Mouse (Mus musculus): ENCODE measurements around the gene Crebbp. TPM values are rescaled to one million over a fixed set of nuclear protein-coding genes. Genes with fewer than 3 reads are reported as not detected.
"Not testable (repeated sequence)": the region's sequence is repeated elsewhere in the genome, so short reads cannot be mapped to it uniquely, and the experiment has no call there.

The Crebbp gene
- total RNA-seq (2021), result 10 to 100 TPM; 33.0 to 33.1 TPM
- long read RNA-seq, experiment 1, partial matches to known transcripts, result 4 of 7 reads
- long read RNA-seq, experiment 1, other reads (novel, unspliced or antisense), result 3 of 7 reads
- long read RNA-seq, experiment 2, partial matches to known transcripts, result 0 of 3 reads
- long read RNA-seq, experiment 2, other reads (novel, unspliced or antisense), result 3 of 3 reads

- intact Hi-C loops (cut with DNase I; ENCODE audit: low total_unique reads), result loop anchor here (5.0 to 10.0 kb wide), 2 partner anchors 97 to 139 kb away; partner anchors contain the start of gene Trap1
- DNase-seq, result peak; percentile 92
These were observed at the start of gene Crebbp for GRCm38 (mm10) chr16:4213799-4214551. Gene Crebbp (minus strand): TSS chr16:4213997.

DNA sequence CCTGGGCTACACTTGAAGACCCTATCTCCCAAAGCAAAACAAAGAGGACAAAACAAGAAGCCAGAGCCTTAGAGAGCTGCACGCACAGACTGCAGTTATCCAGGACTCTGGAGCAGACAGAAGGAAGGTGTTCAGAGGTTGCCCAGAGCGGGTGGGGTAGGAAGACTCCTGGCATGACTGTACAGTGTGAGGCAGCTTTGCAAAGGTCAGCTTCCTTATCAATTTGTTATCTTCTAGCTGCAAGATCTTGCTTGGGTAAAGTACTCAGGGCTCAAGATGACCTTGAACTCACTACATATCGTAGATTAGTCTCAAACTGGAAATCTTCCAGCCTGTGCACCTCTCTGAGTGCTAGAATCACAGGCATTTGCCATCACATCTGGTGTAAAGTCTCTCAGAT, 49.7 kb upstream of the Crebbp start:
- intact Hi-C loops (cut with DNase I; ENCODE audit: low total_unique reads), result no loop called here
- DNase-seq, result no peak

DNA sequence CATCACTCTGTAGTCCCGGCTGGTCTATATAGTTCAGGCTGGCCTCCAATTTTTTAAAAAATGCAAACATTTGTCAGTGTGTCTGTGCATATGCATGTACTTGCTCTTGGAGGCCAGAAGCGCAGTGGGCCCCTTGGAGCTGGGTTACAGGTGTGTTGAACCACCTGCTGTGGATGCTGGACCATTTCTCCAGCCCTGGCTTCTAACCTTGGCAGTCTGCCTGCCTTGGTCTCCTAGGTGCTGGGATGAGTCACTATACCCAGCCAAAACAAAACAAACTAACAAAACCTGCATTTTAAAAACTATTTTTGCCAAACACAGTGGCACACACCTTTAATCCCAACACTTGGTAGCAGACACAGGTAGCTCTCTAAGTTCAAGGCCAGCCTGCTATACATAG, 43.7 kb upstream of the Crebbp start:
- no peak for DNase-seq
- intact Hi-C loops (cut with DNase I; ENCODE audit: low total_unique reads), result no loop called here

DNA sequence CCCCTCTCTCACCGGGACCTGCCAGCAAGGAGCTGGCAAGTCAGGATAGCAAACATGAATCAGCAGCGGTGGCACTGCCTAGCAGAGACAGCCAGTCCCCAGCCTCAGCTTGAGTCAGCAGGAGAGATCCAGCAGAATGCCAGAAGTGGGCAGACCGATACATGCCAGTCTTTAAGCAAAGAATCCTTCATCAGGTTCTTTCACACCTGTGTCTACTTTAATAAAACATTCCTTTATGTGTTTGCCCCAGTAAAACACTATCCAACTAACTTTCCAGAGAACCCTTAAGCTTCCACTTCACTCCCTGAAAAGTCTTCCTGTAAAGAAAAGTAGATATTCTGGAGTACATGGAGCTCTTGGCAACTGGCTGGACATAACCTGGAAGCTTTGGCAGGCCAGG, 35.0 kb upstream of the Crebbp start:
- no peak for DNase-seq
- intact Hi-C loops (cut with DNase I; ENCODE audit: low total_unique reads), result no loop called here

GRCm38 (mm10) chr16:4245241-4245640, 31.4 kb upstream of the Crebbp start:
- DNase-seq; intact Hi-C loops (cut with DNase I; ENCODE audit: low total_unique reads): not testable (repeated sequence)

DNA sequence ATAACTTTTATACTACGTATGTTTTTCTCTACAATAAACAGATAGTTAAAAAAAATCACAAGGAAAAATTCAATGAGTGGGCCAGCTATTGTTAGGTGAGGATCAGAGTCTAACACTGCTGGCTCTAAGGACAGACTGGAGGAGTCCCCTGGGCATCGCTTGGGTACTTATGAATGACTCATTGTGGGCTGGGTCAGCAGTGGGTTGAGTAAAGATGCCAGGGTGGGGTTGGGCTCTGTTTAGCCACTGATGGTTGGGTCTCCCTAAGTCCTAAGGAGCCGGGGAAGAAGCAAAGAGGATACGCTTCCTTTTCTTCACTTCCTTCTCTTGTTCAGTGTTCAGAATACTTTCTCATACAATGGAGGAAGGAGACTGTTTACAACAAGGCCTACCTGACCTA, 22.3 kb upstream of the Crebbp start:
- intact Hi-C loops (cut with DNase I; ENCODE audit: low total_unique reads), result no loop called here
- DNase-seq, result no peak

DNA sequence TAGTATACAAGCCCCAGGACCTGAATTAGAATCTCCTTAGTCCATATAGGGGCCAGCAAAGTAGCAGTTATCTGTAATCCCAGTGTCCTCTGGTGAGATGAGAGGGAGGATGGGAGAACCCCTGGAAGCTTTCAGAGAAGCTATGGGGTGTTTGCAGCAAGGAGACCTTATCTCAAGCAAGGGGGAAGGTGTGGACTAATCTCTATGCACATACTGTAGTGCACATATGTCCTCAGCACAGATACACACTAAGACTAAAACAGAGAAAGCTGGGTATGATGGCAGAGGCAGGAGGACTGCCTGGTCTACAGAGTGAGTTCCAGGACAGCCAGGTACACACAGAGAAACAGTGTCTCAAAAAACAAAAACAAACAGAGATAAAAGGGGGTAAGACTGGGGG, 21.8 kb upstream of the Crebbp start:
- intact Hi-C loops (cut with DNase I; ENCODE audit: low total_unique reads), result no loop called here
- no peak for DNase-seq

DNA sequence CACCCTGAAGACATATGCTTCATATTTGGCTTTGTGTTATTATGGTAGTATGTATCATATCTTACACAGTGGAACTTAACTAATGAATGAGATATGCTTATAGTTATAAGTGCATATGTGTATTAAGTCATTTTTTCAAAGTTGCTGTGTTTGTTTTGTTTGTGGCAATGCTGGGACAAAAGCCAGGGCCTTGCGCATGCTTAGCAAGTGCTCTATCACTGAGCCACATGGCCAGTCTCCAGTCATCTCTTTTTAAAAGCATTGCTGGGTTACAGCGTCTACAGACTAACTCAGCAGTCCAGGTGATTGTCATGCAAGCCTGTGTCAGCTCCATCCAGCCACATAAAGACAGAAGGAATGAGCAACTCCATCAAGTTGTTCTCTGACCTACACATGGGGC, 12.0 kb upstream of the Crebbp start:
- DNase-seq, result no peak
- intact Hi-C loops (cut with DNase I; ENCODE audit: low total_unique reads), result no loop called here

- intact Hi-C loops (cut with DNase I; ENCODE audit: low total_unique reads), result loop anchor here (5.0 to 10.0 kb wide), 2 partner anchors 97 to 140 kb away; partner anchors contain the start of gene Trap1
- DNase-seq, result no peak
These were observed 939 bp upstream of the Crebbp start for GRCm38 (mm10) chr16:4214631-4215240.

DNA sequence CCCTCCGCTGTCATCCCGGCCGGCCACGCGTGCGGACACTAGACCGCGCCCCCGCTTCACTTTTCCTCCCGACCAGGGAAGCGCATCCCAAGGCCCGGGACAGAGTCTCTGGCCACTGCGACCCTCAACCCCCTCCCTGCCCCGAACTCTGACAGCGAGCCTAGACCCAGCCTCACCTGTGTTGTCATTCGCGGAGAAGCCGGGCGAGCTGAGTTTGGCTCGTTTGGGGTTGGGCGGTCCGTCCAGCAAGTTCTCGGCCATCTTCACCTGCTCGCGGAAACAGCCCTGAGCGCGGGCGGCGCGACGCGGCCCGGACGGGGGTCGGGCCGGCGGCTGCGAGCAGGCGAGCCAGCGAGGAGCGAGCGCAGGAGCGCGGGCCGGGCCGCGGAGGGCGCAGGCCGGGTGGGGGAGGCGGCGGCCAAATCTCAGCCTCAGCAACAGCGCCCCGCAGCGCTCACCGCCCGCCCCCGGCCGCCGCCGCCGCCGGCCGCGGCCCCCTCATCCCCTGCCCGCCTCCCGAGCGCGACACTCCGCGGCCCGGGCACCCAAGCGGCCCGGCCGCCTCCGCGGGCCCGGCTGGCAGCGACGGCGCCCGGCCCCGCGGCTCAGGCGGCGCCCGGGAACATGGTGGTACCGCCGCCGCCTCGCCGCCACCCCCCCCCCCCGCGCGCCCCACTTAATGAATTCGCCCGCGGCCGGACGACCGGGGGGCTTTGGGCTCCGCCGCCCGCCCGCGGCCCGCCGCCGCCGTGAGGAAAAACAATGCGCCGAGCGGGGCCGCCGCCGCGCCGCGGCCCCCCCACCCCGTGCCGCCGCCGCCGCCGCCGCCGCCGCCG, 616 bp downstream of the Crebbp start:
- intact Hi-C loops (cut with DNase I; ENCODE audit: low total_unique reads), result loop anchor here (5.0 to 10.0 kb wide), 2 partner anchors 96 to 138 kb away; partner anchors contain the start of gene Trap1

DNA sequence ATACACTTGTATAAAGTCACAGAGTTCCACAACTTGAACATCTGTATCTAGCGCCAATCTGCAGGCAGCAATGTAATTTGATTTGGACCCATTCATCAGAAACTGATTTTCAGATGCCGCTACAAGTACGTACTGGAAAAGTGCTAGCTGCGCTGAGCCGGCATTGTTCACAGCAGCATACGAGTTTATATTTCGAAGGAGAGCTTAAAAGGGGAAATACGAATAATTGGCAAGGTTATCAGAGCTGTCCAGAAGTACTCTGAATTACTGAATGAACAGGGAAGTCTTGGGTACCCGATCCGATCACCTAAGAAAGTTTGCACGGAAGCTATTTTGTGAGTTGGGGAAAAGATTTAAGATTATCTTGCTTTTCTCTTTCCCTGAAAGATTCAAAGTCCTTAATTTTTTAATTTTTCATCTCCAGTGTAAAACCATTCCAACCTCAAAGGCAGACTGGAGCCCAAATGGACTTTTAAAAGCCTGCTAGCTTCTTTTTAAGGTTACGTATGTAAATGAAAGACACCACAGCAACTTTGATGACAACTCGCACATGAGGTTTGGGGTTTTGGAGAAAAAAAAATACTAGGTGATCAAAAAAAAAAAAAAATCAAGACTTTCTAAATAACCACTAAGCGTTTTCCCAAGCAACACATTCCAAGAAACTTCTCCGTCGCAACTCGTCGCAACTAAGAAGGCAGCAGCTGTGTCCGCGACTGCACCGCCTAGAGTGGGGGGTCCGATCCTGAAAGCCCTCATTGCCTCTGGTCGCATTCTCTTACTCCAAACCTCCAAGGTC, 1.4 kb downstream of the Crebbp start:
- DNase-seq, result no peak
- intact Hi-C loops (cut with DNase I; ENCODE audit: low total_unique reads), result loop anchor here (5.0 to 10.0 kb wide), 2 partner anchors 95 to 138 kb away; partner anchors contain the start of gene Trap1

More for the DNA sequence above, 616 bp downstream of the Crebbp start:
- peak; percentile 81 for DNase-seq

GRCm38 (mm10) chr16:4210290-4210689, 3.5 kb downstream of the Crebbp start:
- intact Hi-C loops (cut with DNase I; ENCODE audit: low total_unique reads), result loop anchor here (5.0 to 10.0 kb wide), 2 partner anchors 93 to 135 kb away; partner anchors contain the start of gene Trap1
- DNase-seq, result no peak

DNA sequence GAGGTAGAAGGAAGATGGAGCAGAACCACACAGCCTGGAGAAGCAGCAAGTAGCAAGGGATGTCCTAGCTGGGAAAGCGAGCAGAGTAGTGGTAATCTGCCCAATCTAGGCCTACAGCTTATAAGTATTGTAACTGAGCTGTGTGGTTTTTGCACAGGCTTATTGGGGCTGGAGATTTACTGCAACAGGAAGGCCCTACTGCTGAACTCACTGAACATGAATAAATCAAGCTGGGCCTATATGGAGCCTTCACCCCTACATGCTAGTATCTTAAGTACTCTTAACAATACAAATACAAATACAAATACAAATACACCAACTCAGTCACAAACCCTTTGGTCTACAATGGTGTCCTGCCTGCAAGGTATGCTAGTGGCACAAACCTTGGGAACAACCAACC, 10.2 kb downstream of the Crebbp start:
- intact Hi-C loops (cut with DNase I; ENCODE audit: low total_unique reads), result no loop called here
- DNase-seq, result no peak

DNA sequence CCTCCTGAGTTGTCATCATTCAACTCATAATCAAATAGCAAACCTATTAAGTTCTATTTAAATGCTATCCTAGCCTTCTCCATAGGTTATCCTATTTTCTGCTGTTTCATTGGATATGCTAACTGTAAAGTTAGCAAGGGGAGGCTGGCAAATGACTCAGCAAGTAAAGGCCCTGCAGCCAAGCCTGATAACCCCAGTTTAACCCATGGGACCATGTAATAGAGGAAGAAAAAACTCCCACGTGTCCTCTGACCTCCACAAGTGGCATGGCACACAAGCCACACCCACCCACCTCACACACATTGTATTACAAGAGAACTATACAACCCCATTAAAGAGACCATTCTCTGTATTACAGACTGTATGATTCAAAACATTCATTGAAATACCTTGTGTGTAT, 13.8 kb downstream of the Crebbp start:
- intact Hi-C loops (cut with DNase I; ENCODE audit: low total_unique reads), result no loop called here
- DNase-seq, result no peak

DNA sequence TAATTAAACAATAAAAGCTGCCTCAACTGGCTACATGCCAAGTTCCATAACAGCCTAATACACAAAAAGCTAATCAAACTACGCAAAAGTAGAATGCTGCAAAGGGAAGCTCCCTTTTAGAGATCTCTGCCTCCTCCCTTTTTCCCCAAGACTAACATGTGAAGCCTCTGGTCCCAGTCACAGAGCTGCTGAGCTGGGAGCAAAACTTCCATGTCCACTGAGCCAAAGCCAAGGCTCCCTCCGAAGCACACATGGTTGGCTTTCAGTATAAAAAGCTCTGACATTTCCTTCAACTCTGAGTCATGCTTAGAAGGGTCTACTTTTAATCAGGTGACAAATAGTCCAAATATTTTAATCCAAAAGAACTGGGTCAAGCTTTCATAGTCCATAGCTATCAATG, 14.2 kb downstream of the Crebbp start:
- intact Hi-C loops (cut with DNase I; ENCODE audit: low total_unique reads), result no loop called here
- no peak for DNase-seq

DNA sequence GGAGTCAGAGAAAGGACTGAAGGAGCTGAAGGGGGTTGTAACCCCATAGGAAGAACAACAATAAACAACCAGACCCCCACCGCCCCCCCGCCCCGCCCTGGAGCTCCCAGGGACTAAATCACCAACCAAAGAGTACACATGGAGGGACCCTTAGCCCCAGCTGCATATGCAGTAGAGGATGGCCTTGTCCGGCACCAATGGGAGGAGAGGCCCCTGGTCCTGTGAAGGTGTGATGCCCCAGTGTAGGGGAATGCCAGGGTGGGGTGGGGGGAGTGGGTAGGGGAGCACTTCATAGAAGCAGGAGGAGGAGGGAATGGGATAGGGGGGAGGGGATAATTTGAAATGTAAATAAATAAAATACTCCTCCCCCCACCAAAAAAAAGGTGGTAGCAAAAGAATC, 15.8 kb downstream of the Crebbp start:
- intact Hi-C loops (cut with DNase I; ENCODE audit: low total_unique reads), result no loop called here
- DNase-seq, result no peak

- DNase-seq, result no peak
- intact Hi-C loops (cut with DNase I; ENCODE audit: low total_unique reads), result no loop called here
These were observed 23.6 kb downstream of the Crebbp start for GRCm38 (mm10) chr16:4190166-4190565.

DNA sequence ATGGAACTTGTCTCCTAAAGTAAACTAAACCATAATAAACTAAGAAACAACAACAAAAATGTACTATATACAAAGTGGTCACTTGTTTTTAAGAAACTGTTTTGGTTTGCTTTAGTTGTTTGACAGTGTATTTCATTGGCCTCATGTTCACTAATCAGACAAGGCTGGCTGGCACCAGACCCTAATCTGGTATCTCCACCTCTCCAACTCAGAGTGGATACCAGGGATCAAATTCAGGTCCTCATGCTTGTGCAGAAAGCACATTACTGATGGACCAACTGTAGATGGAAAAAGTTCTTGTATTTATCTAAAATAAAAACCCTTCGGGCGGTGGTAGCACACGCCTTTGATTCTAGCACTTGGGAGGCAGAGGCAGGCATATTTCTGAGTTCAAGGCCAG, 38.7 kb downstream of the Crebbp start:
- intact Hi-C loops (cut with DNase I; ENCODE audit: low total_unique reads), result no loop called here
- DNase-seq, result no peak

GRCm38 (mm10) chr16:4169530-4169929, 44.3 kb downstream of the Crebbp start:
- DNase-seq, result no peak

More at GRCm38 (mm10) chr16:4169530-4169929, 44.3 kb downstream of the Crebbp start:
- intact Hi-C loops (cut with DNase I; ENCODE audit: low total_unique reads), result no loop called here

All from gastrocnemius, postnatal 14 days (tissue).